Mouse (Mus musculus) liver, embryonic 11.5 days (tissue): Measurements from ENCODE around the gene Fstl3. TPM values are rescaled to one million over a fixed set of nuclear protein-coding genes. Genes with fewer than 3 reads are reported as not detected.
A peak's percentile ranks its signal among the peaks of the same experiment; 100 is the strongest.

Experiments used
- ATAC-seq: fragments of 200-750 bp; cut with Nextera tagmentation; replicated peaks from 2 replicates; pipeline ENCODE4 v1.8.0; 2017; ENCODE audit warnings: moderate number of reproducible peaks, mild to moderate bottlenecking, moderate TSS enrichment, moderate library complexity; ENCODE audit not compliant: low FRiP score
- DNase-seq: peaks from one replicate; pipeline ENCODE4 v3.0.0-alpha.2; 2017; ENCODE audit warnings: low spot score
- H3K27ac ChIP-seq: fragments of 300-500 bp; sonication (generic); 2 replicates; pipeline ENCODE4 v1.5.1; 2014; ENCODE audit warnings: mild to moderate bottlenecking, low read depth, low read length, control low read depth
- H3K27me3 ChIP-seq: fragments of 300-500 bp; sonication (generic); replicated peaks from 2 replicates; pipeline ENCODE4 v1.6.1; 2014; ENCODE audit warnings: low read length, mixed read lengths; ENCODE audit not compliant: control insufficient read depth, insufficient read depth
- H3K36me3 ChIP-seq: fragments of 300-500 bp; sonication (generic); 2 replicates; pipeline ENCODE4 v1.6.1; 2014; ENCODE audit warnings: mild to moderate bottlenecking, low read length, moderate library complexity, mixed read lengths; ENCODE audit not compliant: control insufficient read depth, insufficient read depth
- H3K4me1 ChIP-seq: fragments of 300-500 bp; sonication (generic); replicated peaks from 2 replicates; pipeline ENCODE4 v1.6.1; 2014; ENCODE audit warnings: low read length, mixed read lengths; ENCODE audit not compliant: control insufficient read depth, insufficient read depth
- H3K4me2 ChIP-seq: fragments of 300-500 bp; sonication (generic); 2 replicates; pipeline ENCODE4 v1.6.1; 2014; ENCODE audit warnings: mild to moderate bottlenecking, control low read depth, moderate library complexity
- H3K4me3 ChIP-seq: fragments of 300-500 bp; sonication (generic); 2 replicates; pipeline ENCODE4 v1.5.1; 2014; ENCODE audit warnings: low read depth, low read length, control low read depth
- H3K9ac ChIP-seq: fragments of 300-500 bp; sonication (generic); 2 replicates; pipeline ENCODE4 v1.6.1; 2014; ENCODE audit warnings: low read depth, low read length, control low read depth
- H3K9me3 ChIP-seq: fragments of 300-500 bp; sonication (generic); 2 replicates; pipeline ENCODE4 v1.6.1; 2016; ENCODE audit warnings: low read length, inconsistent platforms, mixed read lengths; ENCODE audit not compliant: control insufficient read depth
- WGBS: fragments of 180-500 bp; shearing (Covaris S2); extraction: QIAGEN DNeasy Blood & Tissue Kit; methylation state at CpG from one replicate; pipeline ENCODE4 v1.1.7; 2014; 5-methylcytosine and 5-hydroxymethylcytosine counted together
- polyA plus RNA-seq: library from polyadenylated mRNA; unstranded; fragments of >200 nt; fragmentation: Nextera tagmentation; extraction: Ambion mirVana; gene quantifications from 2 replicates; pipeline ENCODE4 v1.2.1, GENCODE M21; 2014

Fstl3 gene
- polyA plus RNA-seq, 1 experiment from 2014 or later = 2.6 TPM

- Histone ChIP-seq H3K36me3 (no peaks in the 10 kb centered on the region), H3K27me3 (peaks cover 37% of the 10 kb centered on the region), H3K4me3 (no peak overlapping the region), H3K9me3 (peaks cover 2% of the 10 kb centered on the region; the same call in 1 of the 2 replicates), H3K4me2 (no peak overlapping the region), H3K9ac (no peak overlapping the region), H3K4me1 (peaks cover 13% of the 10 kb centered on the region), H3K27ac (no peak overlapping the region)
- DNase-seq (no peak), ATAC-seq (no peak)
- WGBS = 72% methylated on average over 5 of the region's 5 CpGs
Observed at GRCm38 (mm10) chr10:79774486-79775279, 2.4 kb upstream of the Fstl3 start.

GRCm38 (mm10) chr10:79778006-79778405 is 934 bp downstream of the Fstl3 start:
- no peak overlapping the region; the same call in 1 of the 2 replicates for H3K9ac ChIP-seq
- peak overlapping the region; percentile 19; the same call in 1 of the 2 replicates for H3K4me3 ChIP-seq
- H3K36me3 ChIP-seq = no peaks in the 10 kb centered on the region
- peaks cover 20% of the 10 kb centered on the region for H3K4me1 ChIP-seq
- no peak overlapping the region; the same call in 1 of the 2 replicates for H3K4me2 ChIP-seq
- no peak for DNase-seq
- 25% methylated on average over 15 of the region's 15 CpGs for WGBS
- H3K27me3 ChIP-seq = peaks cover 41% of the 10 kb centered on the region
- H3K9me3 ChIP-seq = 0 out of 2 replicates have a peak, but pooled peaks cover 2% of the 10 kb centered on the region
- ATAC-seq = no peak
- no peak overlapping the region for H3K27ac ChIP-seq

- ATAC-seq (no peak), DNase-seq (no peak)
- no peak overlapping the region for H3K4me3 ChIP-seq
- peaks cover 42% of the 10 kb centered on the region for H3K27me3 ChIP-seq
- no peaks in the 10 kb centered on the region for H3K36me3 ChIP-seq
- H3K4me2 ChIP-seq = no peak overlapping the region; the same call in 1 of the 2 replicates
- no peak overlapping the region for H3K27ac ChIP-seq
- H3K9me3 ChIP-seq = 0 out of 2 replicates have a peak, but pooled peaks cover 2% of the 10 kb centered on the region
- WGBS = 32% methylated on average over 2 of the region's 2 CpGs
- no peak overlapping the region for H3K9ac ChIP-seq
- H3K4me1 ChIP-seq = peaks cover 20% of the 10 kb centered on the region
Observed at GRCm38 (mm10) chr10:79779193-79779592, 2.1 kb downstream of the Fstl3 start.

GRCm38 (mm10) chr10:79779784-79780663 is 3.0 kb downstream of the Fstl3 start:
- ATAC-seq (peak; percentile 88), DNase-seq (peak; percentile 98)
- peaks cover 49% of the 10 kb centered on the region for H3K27me3 ChIP-seq
- H3K9me3 ChIP-seq = no peaks in the 10 kb centered on the region
- H3K4me3 ChIP-seq = peak overlapping the region; percentile 46
- peak overlapping the region; percentile 85 for H3K4me2 ChIP-seq
- H3K4me1 ChIP-seq = peaks cover 20% of the 10 kb centered on the region
- no peak overlapping the region for H3K9ac ChIP-seq
- WGBS = 2% methylated on average over 54 of the region's 55 CpGs
- no peak overlapping the region for H3K27ac ChIP-seq
- no peaks in the 10 kb centered on the region for H3K36me3 ChIP-seq

- Histone ChIP-seq H3K36me3 (no peaks in the 10 kb centered on the region), H3K4me3 (peak overlapping the region; percentile 46), H3K4me1 (peaks cover 20% of the 10 kb centered on the region), H3K27ac (no peak overlapping the region), H3K27me3 (peaks cover 49% of the 10 kb centered on the region), H3K9ac (no peak overlapping the region), H3K4me2 (peak overlapping the region; percentile 85), H3K9me3 (no peaks in the 10 kb centered on the region)
- ATAC-seq (no peak), DNase-seq (no peak)
- WGBS = 2% methylated on average over 13 of the region's 13 CpGs
Observed at GRCm38 (mm10) chr10:79780664-79781015, 3.6 kb downstream of the Fstl3 start.

- no peaks in the 10 kb centered on the region for H3K9me3 ChIP-seq
- 31% methylated on average over 21 of the region's 21 CpGs for WGBS
- H3K4me1 ChIP-seq = peaks cover 20% of the 10 kb centered on the region
- peak overlapping the region; percentile 85 for H3K4me2 ChIP-seq
- DNase-seq (no peak), ATAC-seq (no peak)
- H3K27ac ChIP-seq = no peak overlapping the region
- H3K36me3 ChIP-seq = no peaks in the 10 kb centered on the region
- peaks cover 49% of the 10 kb centered on the region for H3K27me3 ChIP-seq
- H3K4me3 ChIP-seq = peak overlapping the region; percentile 46
- H3K9ac ChIP-seq = no peak overlapping the region
Observed at GRCm38 (mm10) chr10:79781139-79781538, 4.1 kb downstream of the Fstl3 start.

- Histone ChIP-seq H3K27me3 (peaks cover 41% of the 10 kb centered on the region), H3K4me2 (0 out of 2 replicates have a peak overlapping the region, but pooled peaks have one; percentile 5), H3K27ac (no peak overlapping the region), H3K36me3 (no peaks in the 10 kb centered on the region), H3K9ac (no peak overlapping the region), H3K4me1 (peaks cover 17% of the 10 kb centered on the region), H3K9me3 (no peaks in the 10 kb centered on the region), H3K4me3 (no peak overlapping the region)
- 67% methylated on average over 5 of the region's 5 CpGs for WGBS
- ATAC-seq = no peak
- no peak for DNase-seq
Observed at GRCm38 (mm10) chr10:79781956-79782355, 4.9 kb downstream of the Fstl3 start.

GRCm38 (mm10) chr10:79783050-79783449 is 6.0 kb downstream of the Fstl3 start:
- H3K4me2 ChIP-seq = no peak overlapping the region
- no peak overlapping the region for H3K4me3 ChIP-seq
- ATAC-seq = no peak
- no peak overlapping the region for H3K27ac ChIP-seq
- H3K27me3 ChIP-seq = peaks cover 30% of the 10 kb centered on the region
- H3K9ac ChIP-seq = no peak overlapping the region
- H3K36me3 ChIP-seq = no peaks in the 10 kb centered on the region
- no peak for DNase-seq
- 62% methylated on average over 7 of the region's 7 CpGs for WGBS
- H3K9me3 ChIP-seq = no peaks in the 10 kb centered on the region
- H3K4me1 ChIP-seq = peaks cover 7% of the 10 kb centered on the region
